Mouse (Mus musculus): ENCODE data around the gene R3hcc1l.

Gene R3hcc1l

DNA sequence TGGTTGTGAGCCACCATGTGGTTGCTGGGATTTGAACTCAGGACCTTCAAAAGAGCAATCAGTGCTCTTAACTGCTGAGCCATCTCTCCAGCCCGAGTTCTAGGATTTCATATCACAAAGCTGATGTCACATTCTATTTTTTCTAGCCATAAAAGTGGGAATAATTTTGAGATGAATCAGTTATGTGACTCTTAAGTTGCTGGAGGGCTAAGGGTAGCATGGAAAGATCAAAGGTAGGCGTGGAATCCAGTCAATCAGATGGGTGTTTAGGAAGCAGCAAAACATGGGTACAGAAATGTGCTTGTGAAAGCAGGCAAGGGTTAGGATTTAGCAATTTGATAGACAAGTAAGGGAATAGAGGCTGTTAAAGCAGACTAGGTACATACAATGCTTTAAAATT is 20.4 kb downstream of the R3hcc1l start:
- in situ Hi-C loops (cut with MboI; ENCODE audit: low pct_unique_long_range_greater_than_20kb in 1 of 2, low sequenced_read_pairs in 2 of 2, unreplicated experiment in 1 of 2): no loop called here

DNA sequence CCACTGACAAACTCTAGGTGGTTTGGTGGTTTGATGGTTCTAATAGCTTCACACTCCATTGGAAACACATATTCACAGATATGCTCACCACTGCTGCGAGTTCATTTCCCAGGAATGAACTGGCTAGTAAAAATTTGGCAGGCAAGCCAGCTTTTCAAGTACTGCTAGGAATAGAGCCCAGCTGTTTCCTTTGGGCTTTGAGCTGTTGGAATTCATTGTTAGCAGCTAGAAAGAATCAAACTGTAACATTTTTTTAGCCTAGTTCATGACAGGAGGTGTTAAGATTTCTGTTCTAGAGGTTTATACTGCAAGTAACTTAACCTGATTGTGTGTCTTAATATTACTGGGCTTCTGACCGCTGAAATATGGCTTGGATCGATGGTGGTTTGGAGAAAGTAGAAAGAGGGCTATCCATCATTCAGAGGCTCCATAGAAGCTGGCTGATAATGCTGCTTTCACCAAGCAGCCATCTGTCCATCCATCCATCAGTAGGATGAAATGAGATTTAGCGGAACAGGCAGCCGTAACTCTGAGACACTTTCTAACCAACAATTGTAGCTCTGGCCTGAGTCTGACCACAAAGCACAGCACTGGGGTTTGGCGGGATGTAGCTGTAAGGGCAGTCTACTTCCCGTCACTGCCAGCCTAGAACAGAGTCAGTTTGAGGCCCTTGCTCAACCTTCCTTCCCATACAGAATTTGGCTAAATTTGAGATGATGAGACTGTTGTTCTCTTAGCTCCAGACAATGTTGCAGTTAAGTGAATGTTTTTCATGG is 21.0 kb downstream of the R3hcc1l start:
- in situ Hi-C loops (cut with MboI; ENCODE audit: low pct_unique_long_range_greater_than_20kb in 1 of 2, low sequenced_read_pairs in 2 of 2, unreplicated experiment in 1 of 2): no loop called here

DNA sequence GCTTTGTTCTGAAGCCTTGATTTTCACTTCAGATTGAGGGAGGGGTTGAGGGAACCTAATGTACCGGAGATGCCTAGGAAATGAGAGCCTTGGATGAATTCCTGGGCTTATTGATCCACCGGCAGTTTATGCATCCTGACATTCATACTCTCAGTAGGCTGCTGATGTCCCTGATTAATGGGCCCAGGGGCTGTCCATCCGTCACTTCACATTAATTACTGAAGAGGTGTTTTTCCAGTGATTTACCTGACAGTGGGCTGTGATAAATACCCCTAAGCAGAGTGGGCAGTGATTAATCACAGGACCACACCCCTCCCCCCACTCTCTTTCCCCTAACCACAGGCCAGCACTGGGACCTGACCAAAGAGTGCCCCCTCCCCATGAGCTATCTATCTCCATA is 22.1 kb downstream of the R3hcc1l start:
- in situ Hi-C loops (cut with MboI; ENCODE audit: low pct_unique_long_range_greater_than_20kb in 1 of 2, low sequenced_read_pairs in 2 of 2, unreplicated experiment in 1 of 2): no loop called here

DNA sequence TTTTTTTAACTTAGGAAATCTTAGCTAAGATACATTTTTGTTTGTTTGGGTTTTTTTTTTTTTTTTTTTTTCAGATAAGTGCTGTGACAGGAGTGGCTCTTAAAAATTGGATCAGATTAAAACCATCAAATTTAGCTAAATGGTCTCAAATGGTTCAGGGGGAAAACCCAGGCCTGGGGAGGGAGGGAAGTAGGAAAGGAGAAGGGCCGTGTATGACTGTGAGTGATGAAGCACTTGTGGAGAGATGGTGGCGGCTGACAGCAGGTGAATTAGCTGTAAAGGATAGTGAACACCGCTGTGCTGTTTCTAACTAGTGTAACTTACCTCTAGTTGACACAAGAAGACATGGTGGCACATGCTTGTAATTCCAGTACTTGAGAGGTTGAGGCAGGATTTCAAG is 40.1 kb downstream of the R3hcc1l start:
- in situ Hi-C loops (cut with MboI; ENCODE audit: low pct_unique_long_range_greater_than_20kb in 1 of 2, low sequenced_read_pairs in 2 of 2, unreplicated experiment in 1 of 2): no loop called here

DNA sequence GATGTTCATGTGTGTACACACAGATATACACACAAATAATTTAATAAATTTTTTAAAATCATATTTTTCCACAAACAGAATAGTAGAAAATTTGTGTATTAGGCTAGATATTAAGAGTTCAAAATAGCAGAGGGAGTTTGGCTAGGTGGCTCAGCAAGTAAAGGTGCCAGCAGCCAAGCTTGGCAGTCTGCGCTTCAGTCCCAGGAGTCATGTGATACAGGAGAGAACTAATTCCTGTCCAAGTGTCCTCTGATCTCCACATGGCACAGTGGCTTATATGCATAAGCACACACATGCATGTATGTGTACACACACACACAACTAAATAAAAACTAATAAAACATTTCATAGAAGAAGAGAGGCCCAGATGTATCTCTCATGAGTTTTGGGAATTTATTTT is 43.4 kb downstream of the R3hcc1l start:
- in situ Hi-C loops (cut with MboI; ENCODE audit: low pct_unique_long_range_greater_than_20kb in 1 of 2, low sequenced_read_pairs in 2 of 2, unreplicated experiment in 1 of 2): no loop called here

DNA sequence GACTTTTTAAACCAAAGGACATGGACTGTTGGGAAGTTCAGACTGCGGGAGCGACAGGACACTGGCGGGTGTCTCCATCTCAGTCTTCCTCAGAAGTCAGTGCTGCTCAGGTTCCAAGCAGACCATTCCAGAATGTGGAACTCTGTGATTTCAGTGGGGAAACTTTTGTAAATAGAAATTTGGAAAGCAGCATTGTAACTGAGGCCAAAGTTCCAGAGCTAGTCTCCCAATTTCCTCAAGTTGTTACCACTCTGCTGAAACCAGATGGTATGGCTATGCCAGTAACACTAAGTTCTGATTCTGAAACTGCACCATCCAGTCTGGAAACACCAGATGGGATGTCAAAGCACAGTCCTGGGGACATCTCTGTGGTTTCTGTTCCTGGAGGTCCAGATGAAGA is 44.4 kb downstream of the R3hcc1l start:
- in situ Hi-C loops (cut with MboI; ENCODE audit: low pct_unique_long_range_greater_than_20kb in 1 of 2, low sequenced_read_pairs in 2 of 2, unreplicated experiment in 1 of 2): no loop called here

DNA sequence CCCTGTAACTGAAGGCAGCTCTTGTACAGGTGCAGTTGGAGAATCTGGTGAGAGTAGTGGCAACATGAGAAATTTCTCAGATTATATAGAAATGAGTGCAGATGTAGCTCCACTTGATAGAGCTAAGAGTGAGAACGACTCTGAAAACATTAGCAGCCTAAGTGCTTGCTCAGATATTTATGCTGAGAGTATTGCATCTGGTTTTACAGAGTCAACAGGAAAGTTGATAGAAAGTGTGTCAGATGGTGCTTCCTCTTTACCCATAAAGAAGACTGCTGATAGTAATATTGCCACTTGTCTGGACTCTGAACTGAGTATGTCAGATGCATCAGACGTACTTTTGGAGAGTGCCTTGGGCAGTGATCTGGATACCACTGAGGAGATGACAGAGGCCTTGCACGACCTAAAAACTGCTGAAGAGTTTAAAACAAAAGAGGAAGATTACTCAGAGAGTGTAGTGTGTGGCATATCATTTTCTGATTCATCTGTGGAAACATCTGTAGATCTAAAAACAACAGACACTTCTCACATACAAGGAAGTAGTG is 45.2 kb downstream of the R3hcc1l start:
- in situ Hi-C loops (cut with MboI; ENCODE audit: low pct_unique_long_range_greater_than_20kb in 1 of 2, low sequenced_read_pairs in 2 of 2, unreplicated experiment in 1 of 2): no loop called here

DNA sequence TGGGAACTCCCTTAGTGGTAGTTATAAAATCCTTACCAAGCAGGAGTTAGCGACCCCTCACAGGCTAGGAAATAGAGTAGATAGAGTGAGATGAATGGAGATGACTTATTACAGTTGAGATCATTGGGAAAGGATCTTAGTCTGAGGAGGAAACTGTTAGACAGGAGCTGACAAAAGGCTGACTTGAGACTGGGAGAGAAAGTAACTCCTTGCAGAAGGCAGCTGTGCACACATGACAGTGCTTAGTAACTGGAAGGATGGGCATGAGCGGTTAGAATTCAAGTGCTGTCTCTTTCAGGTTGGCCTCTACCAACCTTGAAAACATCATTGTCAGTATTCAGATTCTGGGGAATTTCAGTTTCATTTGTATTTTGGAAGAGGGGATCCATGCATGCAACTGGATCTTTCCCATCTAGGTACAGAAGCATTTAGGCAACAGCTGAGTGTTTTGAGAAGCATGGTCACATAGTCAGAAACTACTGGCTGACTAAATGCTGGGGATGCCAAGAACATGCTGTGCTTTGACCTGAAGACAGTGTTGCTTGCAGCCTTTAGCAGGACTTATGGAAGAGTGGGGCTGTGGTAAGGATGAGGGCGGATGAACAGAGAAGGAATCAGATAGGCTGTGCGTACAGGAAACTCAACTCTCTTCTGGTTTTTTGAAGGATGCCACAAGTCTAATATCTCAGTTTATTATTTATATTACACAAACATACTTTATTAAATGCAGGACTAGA is 47.9 kb downstream of the R3hcc1l start:
- in situ Hi-C loops (cut with MboI; ENCODE audit: low pct_unique_long_range_greater_than_20kb in 1 of 2, low sequenced_read_pairs in 2 of 2, unreplicated experiment in 1 of 2): no loop called here

DNA sequence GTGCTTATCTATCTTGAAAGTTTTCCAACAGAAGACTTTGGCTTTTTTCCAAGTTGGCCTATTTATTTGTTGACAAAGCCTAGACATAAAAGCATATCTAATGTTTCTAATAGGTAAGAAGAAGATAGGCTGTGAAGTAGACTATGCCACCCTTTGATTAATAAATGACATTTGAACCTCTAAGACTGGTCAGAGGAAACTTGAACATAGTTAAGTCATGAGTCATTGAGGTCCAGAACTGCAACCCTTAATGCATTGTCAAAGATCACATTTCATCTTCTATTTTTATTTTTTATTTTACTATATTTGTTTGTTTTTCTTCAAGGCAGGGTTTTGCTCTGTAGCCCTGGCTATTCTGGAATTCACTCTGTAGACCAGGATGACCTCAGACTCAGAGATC is 48.5 kb downstream of the R3hcc1l start:
- in situ Hi-C loops (cut with MboI; ENCODE audit: low pct_unique_long_range_greater_than_20kb in 1 of 2, low sequenced_read_pairs in 2 of 2, unreplicated experiment in 1 of 2): no loop called here

DNA sequence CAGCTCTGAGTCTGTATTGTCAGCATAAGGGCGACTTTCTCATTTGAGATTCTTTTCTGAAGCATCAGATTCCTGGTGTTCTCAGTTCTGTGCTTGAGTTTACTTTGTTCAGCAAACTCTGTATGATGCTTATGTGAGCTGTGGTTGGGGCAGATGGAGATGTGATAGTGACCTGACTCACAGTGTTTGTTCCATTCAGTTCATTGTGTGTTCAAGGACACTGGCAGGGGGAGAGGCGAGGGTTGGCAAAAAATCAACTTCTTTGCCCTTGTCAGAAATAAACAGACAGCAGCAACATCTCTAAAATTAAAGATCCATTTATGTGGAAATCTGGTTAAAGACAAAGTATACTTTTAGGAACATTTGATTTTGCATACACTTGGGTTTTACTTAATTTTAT is 50.5 kb downstream of the R3hcc1l start:
- in situ Hi-C loops (cut with MboI; ENCODE audit: low pct_unique_long_range_greater_than_20kb in 1 of 2, low sequenced_read_pairs in 2 of 2, unreplicated experiment in 1 of 2): no loop called here

DNA sequence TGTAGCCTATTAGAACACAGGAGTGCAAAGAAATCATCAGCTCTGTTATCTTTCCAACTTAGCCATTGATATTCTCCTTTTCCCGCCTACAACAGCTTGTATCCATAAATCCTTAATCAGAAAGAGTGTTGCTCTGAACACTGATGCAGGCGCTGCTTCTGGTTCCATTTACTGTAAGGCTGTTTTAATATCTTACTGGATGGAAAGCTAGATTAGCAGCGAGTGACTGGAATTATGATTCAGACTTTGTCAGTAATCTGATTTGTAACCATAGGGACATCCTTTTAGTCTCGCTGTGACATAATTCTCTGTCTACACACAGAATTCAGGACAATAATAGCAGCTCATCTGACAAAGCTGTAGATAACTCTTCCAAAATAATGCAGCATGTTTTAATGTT is 52.7 kb downstream of the R3hcc1l start:
- in situ Hi-C loops (cut with MboI; ENCODE audit: low pct_unique_long_range_greater_than_20kb in 1 of 2, low sequenced_read_pairs in 2 of 2, unreplicated experiment in 1 of 2): no loop called here

DNA sequence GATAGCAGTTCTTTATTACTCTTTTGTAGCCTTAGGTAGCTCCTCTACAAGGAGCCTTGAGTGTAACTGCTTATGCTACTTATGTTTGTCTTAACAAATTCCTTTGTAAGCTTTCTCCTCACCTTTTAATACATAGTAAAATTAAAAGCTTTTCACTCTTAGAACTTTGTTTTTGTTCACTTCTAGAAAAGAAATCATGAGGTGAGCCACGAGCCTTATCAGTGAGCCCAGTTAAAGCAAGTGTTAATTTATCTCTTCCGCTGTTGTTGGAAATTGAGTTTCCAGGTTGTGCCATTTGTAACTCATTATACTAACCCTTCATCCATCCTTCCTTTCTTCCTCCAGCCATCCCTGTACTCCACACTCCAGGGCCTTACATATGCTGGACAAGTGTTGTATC is 56.8 kb downstream of the R3hcc1l start:
- in situ Hi-C loops (cut with MboI; ENCODE audit: low pct_unique_long_range_greater_than_20kb in 1 of 2, low sequenced_read_pairs in 2 of 2, unreplicated experiment in 1 of 2): no loop called here

DNA sequence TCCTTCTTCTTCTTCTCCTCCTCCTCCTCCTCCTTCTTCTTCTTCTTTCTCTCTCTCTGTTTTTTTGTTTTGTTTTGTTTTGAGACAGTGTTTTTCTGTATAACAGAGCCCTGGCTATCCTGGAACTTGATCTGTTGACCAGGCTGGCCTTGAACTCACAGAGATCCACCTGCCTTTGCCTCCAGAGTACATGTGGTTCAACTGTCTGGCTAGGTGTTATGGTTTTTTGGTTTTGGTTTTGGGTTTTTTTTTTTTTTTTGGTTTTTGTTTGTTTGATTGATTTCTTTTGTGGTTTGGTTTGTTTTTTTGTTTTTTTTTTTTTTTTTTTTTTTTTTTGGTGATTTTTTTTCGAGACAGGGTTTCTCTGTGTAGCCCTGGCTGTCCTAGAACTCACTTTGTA is 58.3 kb downstream of the R3hcc1l start:
- in situ Hi-C loops (cut with MboI; ENCODE audit: low pct_unique_long_range_greater_than_20kb in 1 of 2, low sequenced_read_pairs in 2 of 2, unreplicated experiment in 1 of 2): no loop called here

DNA sequence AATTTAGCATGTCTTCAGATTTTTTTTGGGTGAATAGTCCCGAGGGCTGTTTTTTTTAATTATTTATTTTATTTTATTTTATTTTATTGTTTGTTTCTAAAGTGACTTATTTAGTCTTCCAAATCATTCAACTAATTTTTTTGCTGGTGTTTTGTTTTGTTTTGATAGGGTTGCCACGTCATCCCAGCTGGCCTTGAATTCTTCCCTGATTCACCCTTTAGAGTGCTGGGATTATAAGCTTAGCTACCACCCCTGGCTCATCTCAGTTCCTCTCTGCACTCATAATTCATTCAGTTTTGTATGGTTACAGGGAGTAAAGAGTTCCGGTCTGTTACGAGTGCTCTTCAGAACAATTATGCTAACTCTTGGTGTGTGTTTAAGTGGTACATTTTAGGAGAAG is 60.1 kb downstream of the R3hcc1l start:
- in situ Hi-C loops (cut with MboI; ENCODE audit: low pct_unique_long_range_greater_than_20kb in 1 of 2, low sequenced_read_pairs in 2 of 2, unreplicated experiment in 1 of 2): no loop called here

DNA sequence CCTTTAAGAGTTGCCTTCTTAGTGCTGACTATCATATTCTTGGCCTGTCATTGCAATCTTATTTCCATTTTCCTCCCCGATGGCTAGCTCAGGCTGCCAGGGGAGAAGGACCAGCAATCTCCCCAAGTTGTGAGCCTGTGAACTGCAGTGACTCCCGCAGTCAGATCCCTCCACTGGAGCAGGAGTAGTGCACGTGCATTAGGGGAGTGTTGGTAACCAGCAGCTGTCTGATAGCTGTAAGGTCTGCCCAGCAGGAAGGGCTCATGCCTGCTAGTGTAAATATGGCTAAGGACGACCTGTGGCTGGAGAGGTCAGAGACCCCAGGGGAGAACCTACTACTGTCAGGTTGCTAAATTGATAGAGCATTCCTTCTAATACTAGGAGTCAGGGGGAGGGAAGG is 62.1 kb downstream of the R3hcc1l start:
- in situ Hi-C loops (cut with MboI; ENCODE audit: low pct_unique_long_range_greater_than_20kb in 1 of 2, low sequenced_read_pairs in 2 of 2, unreplicated experiment in 1 of 2): no loop called here

DNA sequence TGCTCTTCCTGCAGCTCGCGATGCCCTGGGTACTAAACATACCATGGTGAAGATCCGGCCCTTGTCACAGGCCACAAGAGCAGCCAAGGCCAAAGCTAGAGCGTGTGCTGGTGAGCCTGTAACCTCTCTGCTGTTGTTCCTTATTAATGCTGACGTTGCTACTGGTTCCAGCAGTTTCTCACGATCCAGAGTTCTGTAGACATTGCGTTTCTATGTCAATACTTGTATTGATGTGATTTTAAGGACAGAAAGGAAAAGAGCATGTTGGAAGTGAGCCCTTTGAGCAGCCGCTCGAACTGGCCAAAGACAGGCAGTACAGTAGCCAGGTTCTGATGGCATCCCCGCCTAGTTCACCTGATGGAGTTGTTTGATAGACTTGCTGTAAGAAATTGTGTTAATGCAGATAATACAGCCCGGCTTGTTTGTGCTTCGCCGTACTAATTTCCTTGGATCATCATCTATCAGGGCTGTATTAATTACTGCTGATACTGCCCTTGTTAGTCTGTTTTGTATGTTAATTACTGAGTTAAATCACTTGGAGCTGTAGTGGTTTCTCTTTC is 64.3 kb downstream of the R3hcc1l start:
- in situ Hi-C loops (cut with MboI; ENCODE audit: low pct_unique_long_range_greater_than_20kb in 1 of 2, low sequenced_read_pairs in 2 of 2, unreplicated experiment in 1 of 2): no loop called here

DNA sequence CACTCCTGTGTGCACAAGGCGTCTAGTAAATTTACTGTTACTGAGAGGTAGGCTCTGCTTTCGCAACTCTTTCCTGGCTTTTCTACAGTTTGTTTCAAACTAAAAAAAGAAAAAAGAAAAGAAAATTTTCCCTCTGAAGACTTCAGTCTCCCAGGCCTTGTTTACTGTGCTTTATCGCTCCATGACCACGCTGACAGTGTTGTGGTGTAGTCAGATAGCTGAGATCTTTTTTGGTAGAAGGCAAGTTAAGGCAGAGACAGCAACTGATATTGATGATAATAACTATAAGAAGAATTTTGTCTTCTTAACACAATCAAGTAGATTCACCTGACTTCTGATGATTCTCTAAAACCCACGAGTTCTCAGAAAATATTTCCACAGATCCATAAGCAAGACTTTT is 65.1 kb downstream of the R3hcc1l start:
- in situ Hi-C loops (cut with MboI; ENCODE audit: low pct_unique_long_range_greater_than_20kb in 1 of 2, low sequenced_read_pairs in 2 of 2, unreplicated experiment in 1 of 2): no loop called here

DNA sequence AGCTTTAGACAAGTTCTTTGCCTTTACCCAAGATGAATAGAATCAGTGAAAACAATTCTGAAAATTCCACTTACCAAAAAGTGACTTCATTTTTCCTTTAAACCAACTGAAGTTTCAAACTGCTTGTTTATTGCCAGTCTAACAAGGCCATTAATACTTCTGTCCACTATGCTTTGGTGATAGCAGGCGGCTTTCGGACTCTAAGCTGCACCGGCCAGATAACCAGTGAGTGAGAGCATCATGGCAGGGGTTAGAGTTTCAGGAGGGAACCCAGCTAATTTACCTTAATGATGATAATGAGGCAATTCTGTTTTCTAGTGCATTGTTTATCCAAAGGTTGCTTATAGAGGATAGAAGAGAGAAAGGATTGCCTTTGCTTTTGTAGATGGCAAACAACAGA is 65.6 kb downstream of the R3hcc1l start:
- in situ Hi-C loops (cut with MboI; ENCODE audit: low pct_unique_long_range_greater_than_20kb in 1 of 2, low sequenced_read_pairs in 2 of 2, unreplicated experiment in 1 of 2): no loop called here

DNA sequence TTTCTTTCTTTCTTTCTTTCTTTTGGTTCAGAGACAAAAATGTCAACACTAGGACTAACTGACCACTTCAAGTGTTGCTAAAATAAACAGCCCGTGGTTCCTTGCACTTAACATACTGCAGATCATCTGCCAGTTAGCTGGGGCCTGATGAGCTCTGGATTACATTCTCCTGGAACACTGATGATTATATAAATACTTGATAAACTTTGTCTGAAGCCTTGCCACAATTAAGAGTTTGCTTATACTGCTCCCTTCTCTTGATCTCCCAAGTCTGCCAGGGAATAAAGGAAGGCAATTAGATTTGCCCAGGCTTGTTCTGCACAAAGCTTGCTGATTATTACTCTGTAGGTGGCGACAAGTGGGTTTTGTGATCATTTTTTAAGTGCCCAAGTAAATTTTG is 69.1 kb downstream of the R3hcc1l start:
- in situ Hi-C loops (cut with MboI; ENCODE audit: low pct_unique_long_range_greater_than_20kb in 1 of 2, low sequenced_read_pairs in 2 of 2, unreplicated experiment in 1 of 2): no loop called here

DNA sequence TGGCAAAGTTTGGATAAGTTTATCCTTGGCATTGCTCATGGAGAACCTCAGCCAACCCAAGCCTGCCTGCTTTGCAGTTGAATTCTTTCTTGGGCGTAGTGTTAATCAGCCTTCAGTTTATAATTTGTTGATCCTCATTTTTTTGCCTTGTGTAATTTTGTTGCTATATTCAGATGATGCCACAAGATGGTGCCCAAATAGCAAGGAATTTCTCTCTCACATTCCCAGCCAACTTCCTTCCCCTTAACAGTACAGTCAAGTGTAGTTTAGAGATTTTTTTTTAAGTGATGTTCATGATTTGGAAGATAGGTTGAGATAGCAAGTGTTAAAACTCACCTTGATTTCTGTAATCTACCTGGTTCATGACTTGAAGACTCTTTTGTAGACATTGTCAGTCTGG is 70.7 kb downstream of the R3hcc1l start:
- in situ Hi-C loops (cut with MboI; ENCODE audit: low pct_unique_long_range_greater_than_20kb in 1 of 2, low sequenced_read_pairs in 2 of 2, unreplicated experiment in 1 of 2): no loop called here

All from mouse embryonic stem cell (cell line).